Mouse (Mus musculus): Measurements from ENCODE around the gene Gm10563. TPM values are rescaled to one million over a fixed set of nuclear protein-coding genes. Genes with fewer than 3 reads are reported as not detected.
"Not testable (repeated sequence)": the region's sequence is repeated elsewhere in the genome, so short reads cannot be mapped to it uniquely, and the experiment has no call there.

The Gm10563 gene
- polyA plus RNA-seq (2012; rRNA removed) = not detected in 2 replicates

GRCm38 (mm10) chr4:155645308-155645707 is at the start of gene Gm10563:
TSS of gene Gm10563 (minus strand) at chr4:155645408.
- WGBS = 93% methylated on average over 2 of the region's 2 CpGs
- not testable (repeated sequence) for DNase-seq (ENCODE audit: low read depth, low spot score)

- WGBS = 2% methylated on average over 92 of the region's 92 CpGs
- no peak for DNase-seq (ENCODE audit: low read depth, low spot score)
These were observed 49.5 kb upstream of the Gm10563 start for GRCm38 (mm10) chr4:155694482-155695401.

GRCm38 (mm10) chr4:155694111-155694481 is 48.9 kb upstream of the Gm10563 start, which contains the start of gene Fndc10:
TSS of gene Fndc10 (plus strand) at chr4:155694342.
- WGBS = under 1% methylated on average over 45 of the region's 47 CpGs
- DNase-seq (ENCODE audit: low read depth, low spot score) = no peak

- no peak for DNase-seq (ENCODE audit: low read depth, low spot score)
- 98% methylated on average over 3 of the region's 3 CpGs for WGBS
These were observed 47.2 kb upstream of the Gm10563 start for GRCm38 (mm10) chr4:155692421-155692820.

- WGBS = 77% methylated on average over 12 of the region's 12 CpGs
These were observed 45.6 kb upstream of the Gm10563 start for GRCm38 (mm10) chr4:155690571-155691375.

GRCm38 (mm10) chr4:155687764-155688163 is 42.6 kb upstream of the Gm10563 start:
- 43% methylated on average over 4 of the region's 4 CpGs for WGBS
- DNase-seq (ENCODE audit: low read depth, low spot score) = not testable (repeated sequence)

More at GRCm38 (mm10) chr4:155690571-155691375, 45.6 kb upstream of the Gm10563 start:
- no peak for DNase-seq (ENCODE audit: low read depth, low spot score)

GRCm38 (mm10) chr4:155683670-155684277 is 38.6 kb upstream of the Gm10563 start:
- WGBS = 88% methylated on average over 16 of the region's 19 CpGs
- DNase-seq (ENCODE audit: low read depth, low spot score) = not testable (repeated sequence)

GRCm38 (mm10) chr4:155675991-155676390 is 30.8 kb upstream of the Gm10563 start:
- WGBS = 51% methylated on average over 2 of the region's 2 CpGs
- DNase-seq (ENCODE audit: low read depth, low spot score) = no peak

- DNase-seq (ENCODE audit: low read depth, low spot score) = no peak
- WGBS = 73% methylated on average over 2 of the region's 2 CpGs
These were observed 26.9 kb upstream of the Gm10563 start for GRCm38 (mm10) chr4:155672082-155672481.

- WGBS = 50% methylated on average over 4 of the region's 4 CpGs
- DNase-seq (ENCODE audit: low read depth, low spot score) = not testable (repeated sequence)
These were observed 25.0 kb upstream of the Gm10563 start for GRCm38 (mm10) chr4:155670236-155670635.

- DNase-seq (ENCODE audit: low read depth, low spot score) = no peak
- WGBS = 1% methylated on average over 8 of the region's 8 CpGs
These were observed 24.4 kb upstream of the Gm10563 start for GRCm38 (mm10) chr4:155669598-155670075.

- peak; percentile 96 for DNase-seq (ENCODE audit: low read depth, low spot score)
- WGBS = under 1% methylated on average over 73 of the region's 73 CpGs
These were observed 23.7 kb upstream of the Gm10563 start, which contains the start of gene Mib2 for GRCm38 (mm10) chr4:155668689-155669597. TSS of gene Mib2 (minus strand) at chr4:155669198.

- no peak for DNase-seq (ENCODE audit: low read depth, low spot score)
These were observed 21.7 kb upstream of the Gm10563 start for GRCm38 (mm10) chr4:155666903-155667302.

GRCm38 (mm10) chr4:155660641-155661040 is 15.4 kb upstream of the Gm10563 start:
- WGBS = 75% methylated on average over 12 of the region's 12 CpGs
- DNase-seq (ENCODE audit: low read depth, low spot score) = no peak

- WGBS = 94% methylated on average over 10 of the region's 10 CpGs
- DNase-seq (ENCODE audit: low read depth, low spot score) = no peak
These were observed 13.8 kb upstream of the Gm10563 start for GRCm38 (mm10) chr4:155658961-155659360.

GRCm38 (mm10) chr4:155656214-155656751 is 11.1 kb upstream of the Gm10563 start:
- DNase-seq (ENCODE audit: low read depth, low spot score) = no peak
- WGBS = 95% methylated on average over 13 of the region's 13 CpGs

GRCm38 (mm10) chr4:155654456-155655298 is 9.5 kb upstream of the Gm10563 start:
- 3% methylated on average over 52 of the region's 52 CpGs for WGBS
- DNase-seq (ENCODE audit: low read depth, low spot score) = no peak

GRCm38 (mm10) chr4:155654183-155654455 is 8.9 kb upstream of the Gm10563 start:
- no peak for DNase-seq (ENCODE audit: low read depth, low spot score)
- WGBS = 3% methylated on average over 6 of the region's 6 CpGs

Data from large intestine, adult 2 months (tissue).